Mouse (Mus musculus) MEL (cell line): ENCODE measurements around the gene Dlk1. TPM values are rescaled to one million over a fixed set of nuclear protein-coding genes. Genes with fewer than 3 reads are reported as not detected.

Experiments
- DNase-seq: peaks from one replicate; pipeline ENCODE4 v3.0.0; 2011; ENCODE audit warnings: low read depth, low spot score
- H3K27ac ChIP-seq: 2 replicates; pipeline ENCODE4 v1.5.1; 2012; ENCODE audit warnings: low read depth, mild to moderate bottlenecking, control low read depth, low read length, moderate library complexity; ENCODE audit not compliant: control insufficient read depth
- H3K27me3 ChIP-seq, 2 experiments: fragments of 150-350 bp in 1 of 2; sonication (generic) in 1 of 2; 2 replicates each; pipeline ENCODE4 v1.6.1; 2012; ENCODE audit warnings: low read length in 2 of 2, mild to moderate bottlenecking in 2 of 2, improper control_type of control experiment in 1 of 2, moderate library complexity in 1 of 2; ENCODE audit not compliant: insufficient read depth in 2 of 2, control insufficient read depth in 1 of 2
- H3K36me3 ChIP-seq, 2 experiments: 2 replicates each; pipeline ENCODE4 v1.6.1; 2012 to 2014; ENCODE audit warnings: low read length in 2 of 2, improper control_type of control experiment in 1 of 2, inconsistent platforms in 1 of 2, mild to moderate bottlenecking in 1 of 2; ENCODE audit not compliant: insufficient read depth in 2 of 2, control insufficient read depth in 1 of 2
- H3K4me1 ChIP-seq, 2 experiments: fragments of 150-350 bp in 1 of 2; sonication (generic) in 1 of 2; 2 replicates each; pipeline ENCODE4 v1.6.1; 2012; ENCODE audit warnings: low read length in 2 of 2, improper control_type of control experiment in 1 of 2, mild to moderate bottlenecking in 1 of 2; ENCODE audit not compliant: insufficient read depth in 2 of 2, control insufficient read depth in 1 of 2
- H3K4me3 ChIP-seq, 2 experiments: fragments of 150-350 bp in 1 of 2; sonication (generic) in 1 of 2; 2 replicates each; pipeline ENCODE4 v1.5.1; 2012; ENCODE audit warnings: low read depth in 2 of 2, low read length in 2 of 2, mild to moderate bottlenecking in 2 of 2, moderate library complexity in 2 of 2, control low read depth in 1 of 2, improper control_type of control experiment in 1 of 2; ENCODE audit not compliant: control insufficient read depth in 1 of 2, insufficient read depth in 1 of 2
- H3K79me2 ChIP-seq: 2 replicates; pipeline ENCODE4 v1.6.1; 2012; ENCODE audit warnings: mild to moderate bottlenecking, low read length, moderate library complexity; ENCODE audit not compliant: control insufficient read depth, poor library complexity, insufficient read depth
- H3K9ac ChIP-seq: 2 replicates; pipeline ENCODE4 v1.6.1; 2012; ENCODE audit warnings: low read depth, mild to moderate bottlenecking, control low read depth, low read length, moderate library complexity; ENCODE audit not compliant: control insufficient read depth, poor library complexity, severe bottlenecking
- H3K9me3 ChIP-seq: fragments of 150-350 bp; sonication (generic); replicated peaks from 2 replicates; pipeline ENCODE4 v1.6.1; 2012; ENCODE audit warnings: mild to moderate bottlenecking, low read length, improper control_type of control experiment, moderate library complexity; ENCODE audit not compliant: insufficient read depth
- BHLHE40 ChIP-seq: IDR thresholded peaks from 2 replicates; pipeline ENCODE4 v1.6.1; 2012; ENCODE audit warnings: low read depth, mild to moderate bottlenecking, inconsistent platforms, low read length, improper control_type of control experiment, borderline replicate concordance
- CTCF ChIP-seq, 3 experiments: IDR thresholded peaks in 2 of 3; conservative IDR thresholded peaks in 1 of 3; 2 replicates each; pipeline ENCODE4 v1.5.1; 2011 to 2012; ENCODE audit warnings: low read length in 3 of 3, low read depth in 2 of 3, mild to moderate bottlenecking in 2 of 3, improper control_type of control experiment in 1 of 3, inconsistent platforms in 1 of 3, mixed read lengths in 1 of 3, moderate library complexity in 1 of 3; ENCODE audit not compliant: control insufficient read depth in 1 of 3, insufficient read depth in 1 of 3, poor library complexity in 1 of 3, severe bottlenecking in 1 of 3
- E2F4 ChIP-seq: IDR thresholded peaks from 2 replicates; pipeline ENCODE4 v1.6.1; 2011; ENCODE audit warnings: low read depth, low read length, improper control_type of control experiment, borderline replicate concordance
- ETS1 ChIP-seq: IDR thresholded peaks from 2 replicates; pipeline ENCODE4 v1.6.1; 2012; ENCODE audit warnings: low read depth, mild to moderate bottlenecking, inconsistent platforms, low read length, improper control_type of control experiment, moderate library complexity
- KAT2A ChIP-seq: conservative IDR thresholded peaks from 2 replicates; pipeline ENCODE4 v1.6.1; 2012; ENCODE audit warnings: low read depth, low read length, improper control_type of control experiment, inconsistent platforms
- MAZ ChIP-seq: IDR thresholded peaks from 2 replicates; pipeline ENCODE4 v1.6.1; 2012; ENCODE audit warnings: low read depth, mild to moderate bottlenecking, inconsistent platforms, low read length, improper control_type of control experiment
- MXI1 ChIP-seq: IDR thresholded peaks from 2 replicates; pipeline ENCODE4 v1.6.1; 2011; ENCODE audit warnings: mild to moderate bottlenecking, low read depth, low read length, improper control_type of control experiment
- MYB ChIP-seq: IDR thresholded peaks from 2 replicates; pipeline ENCODE4 v1.6.1; 2011; ENCODE audit warnings: mild to moderate bottlenecking, low read depth, low read length, improper control_type of control experiment
- MYC ChIP-seq: IDR thresholded peaks from 2 replicates; pipeline ENCODE4 v1.6.1; 2011; ENCODE audit warnings: low read depth, mild to moderate bottlenecking, low read length, improper control_type of control experiment, moderate library complexity
- NRF1 ChIP-seq: IDR thresholded peaks from 2 replicates; pipeline ENCODE4 v1.6.1; 2014; ENCODE audit warnings: low read depth, mild to moderate bottlenecking, inconsistent platforms, low read length, improper control_type of control experiment, moderate library complexity; ENCODE audit not compliant: poor library complexity, insufficient read depth, severe bottlenecking
- SMC3 ChIP-seq: IDR thresholded peaks from 2 replicates; pipeline ENCODE4 v1.6.1; 2011; ENCODE audit warnings: low read depth, low read length, improper control_type of control experiment
- TBP ChIP-seq: IDR thresholded peaks from 2 replicates; pipeline ENCODE4 v1.8.0; 2011; ENCODE audit warnings: low read depth, low read length, improper control_type of control experiment
- USF1 ChIP-seq: IDR thresholded peaks from 2 replicates; pipeline ENCODE4 v1.6.1; 2014; ENCODE audit warnings: low read depth, mild to moderate bottlenecking, inconsistent platforms, low read length, improper control_type of control experiment, moderate library complexity
- USF2 ChIP-seq, 2 experiments: IDR thresholded peaks; 2 replicates each; pipeline ENCODE4 v1.6.1; 2011 to 2012; ENCODE audit warnings: improper control_type of control experiment in 2 of 2, low read length in 2 of 2, borderline replicate concordance in 1 of 2, inconsistent platforms in 1 of 2, low read depth in 1 of 2, mild to moderate bottlenecking in 1 of 2; ENCODE audit not compliant: insufficient read depth in 1 of 2
- ZC3H11A ChIP-seq: IDR thresholded peaks from 2 replicates; pipeline ENCODE4 v1.6.1; 2012; ENCODE audit warnings: low read depth, mild to moderate bottlenecking, inconsistent platforms, low read length, improper control_type of control experiment
- polyA plus RNA-seq, 2 experiments: library from polyadenylated mRNA; stranded (reverse) in 1 of 2; unstranded in 1 of 2; fragments of >175 nt in 1 of 2; fragments of >200 nt in 1 of 2; gene quantifications; 2 replicates each; pipeline versions ENCODE4 v1.2.1 to v1.2.4; 2012; ENCODE audit warnings: low replicate concordance in 2 of 2, low read depth in 1 of 2; ENCODE audit not compliant: insufficient read length in 2 of 2, insufficient read depth in 1 of 2, missing spikeins in 1 of 2
- total RNA-seq: library from RNA; depleted of rRNA; stranded (reverse); fragments of 300-350 nt; gene quantifications from 2 replicates; pipeline ENCODE4 v1.2.3, GENCODE M21; 2012

Dlk1 gene
- total and polyA plus RNA-seq, 3 experiments = not detected

DNA sequence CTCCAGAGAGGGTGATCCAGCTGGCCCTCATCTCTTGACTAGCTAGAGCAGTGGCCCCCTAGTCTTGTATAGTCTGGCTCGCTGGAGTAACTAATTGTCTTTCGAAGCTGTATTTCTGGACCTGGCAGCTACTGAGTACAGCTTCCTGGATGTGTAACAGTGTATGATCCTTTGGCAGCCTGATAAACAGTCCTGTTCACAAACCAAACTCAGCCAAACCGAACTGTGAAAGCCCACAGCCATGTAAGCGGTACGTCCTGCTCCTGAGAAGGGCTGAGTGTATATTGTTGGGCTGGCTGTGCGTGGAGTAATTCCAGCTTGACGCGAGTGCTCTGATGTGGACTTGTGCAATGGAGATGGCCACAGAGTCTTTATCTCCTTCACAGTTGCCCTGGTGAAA, 57.6 kb downstream of the Dlk1 start:
- Histone ChIP-seq H3K36me3 (no peaks in the 10 kb centered on the region), H3K27me3 (no peaks in the 10 kb centered on the region), H3K4me3 (no peak overlapping the region), H3K79me2 (no peaks in the 10 kb centered on the region), H3K9me3 (no peaks in the 10 kb centered on the region), H3K27ac (no peak overlapping the region), H3K9ac (no peak overlapping the region), H3K4me1 (no peaks in the 10 kb centered on the region)
- no peak for DNase-seq
- TF ChIP-seq MXI1 (no peak), ETS1 (no peak)

DNA sequence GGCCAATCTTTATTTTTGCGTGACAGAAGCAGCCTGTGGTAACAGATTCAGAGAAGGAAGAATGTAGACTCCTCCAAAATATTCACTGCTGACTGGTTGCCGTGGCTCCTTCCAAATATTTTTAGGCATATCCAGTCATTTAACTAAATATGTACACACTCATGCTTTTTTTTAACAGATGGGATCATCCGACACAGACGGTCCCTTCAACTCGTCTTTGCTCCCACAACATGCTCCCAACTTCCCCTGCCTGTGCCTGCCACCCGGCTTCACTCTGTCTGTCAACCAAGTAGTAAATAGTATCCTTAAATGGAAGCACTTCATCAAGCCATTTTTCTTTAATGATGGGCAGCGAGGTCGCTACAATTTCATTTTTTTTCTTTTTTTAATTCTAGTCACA, 58.8 kb downstream of the Dlk1 start:
- Histone ChIP-seq H3K27ac (no peak overlapping the region), H3K27me3 (no peaks in the 10 kb centered on the region), H3K9me3 (no peaks in the 10 kb centered on the region), H3K36me3 (no peaks in the 10 kb centered on the region), H3K4me1 (no peaks in the 10 kb centered on the region), H3K79me2 (no peaks in the 10 kb centered on the region), H3K9ac (no peak overlapping the region), H3K4me3 (no peak overlapping the region)
- TF ChIP-seq MXI1 (no peak), SMC3 (no peak), CTCF (IDR thresholded peaks at IDR 0.05 in 2 of 3, conservative IDR thresholded peaks at IDR 0.05 in 1 of 3; ENCODE audit: control insufficient read depth in 1 of 3, insufficient read depth in 1 of 3, low read depth in 2 of 3, low read length in 3 of 3, poor library complexity in 1 of 3, severe bottlenecking in 1 of 3) (no peak), ETS1 (no peak), USF2 (IDR thresholded peaks at IDR 0.05; ENCODE audit: borderline replicate concordance in 1 of 2, insufficient read depth in 1 of 2, low read depth in 1 of 2, low read length in 2 of 2) (no peak), MYC (no peak), BHLHE40 (no peak), TBP (no peak), MAZ (no peak), NRF1 (no peak), MYB (no peak), ZC3H11A (no peak), KAT2A (no peak), USF1 (no peak), E2F4 (no peak)
- DNase-seq = no peak
